Mouse (Mus musculus): ENCODE measurements around the gene Cpa4. TPM values are rescaled to one million over a fixed set of nuclear protein-coding genes. Genes with fewer than 3 reads are reported as not detected.

Gene Cpa4
- polyA plus RNA-seq, 1 experiment: not detected

- no peak for TF ChIP-seq POLR2A (IDR thresholded peaks at IDR 0.05; ENCODE audit: low read depth, low read length)
- TF ChIP-seq CTCF (conservative IDR thresholded peaks at IDR 0.05; ENCODE audit: insufficient read depth, insufficient read length, low read depth, low read length): no peak
- DNase-seq: no peak
- Histone ChIP-seq H3K4me1 (ENCODE audit: control insufficient read depth, insufficient read depth, low read length) (no peaks in the 10 kb centered on the region), H3K4me3 (ENCODE audit: insufficient read depth, low read depth, low read length) (no peak overlapping the region), H3K27ac (ENCODE audit: insufficient read depth, low read depth, low read length) (no peak overlapping the region), H3K27me3 (replicated peaks; ENCODE audit: control insufficient read depth, insufficient read depth, low read length) (no peaks in the 10 kb centered on the region; the same call in 1 of the 2 replicates), H3K36me3 (ENCODE audit: control insufficient read depth, insufficient read depth, low read length) (no peaks in the 10 kb centered on the region)
- 79% methylated on average over 10 of the region's 10 CpGs for WGBS
These were observed 29.9 kb upstream of the Cpa4 start for GRCm38 (mm10) chr6:30538240-30538639.

- no peak overlapping the region for H3K27ac ChIP-seq (ENCODE audit: insufficient read depth, low read depth, low read length)
- H3K4me3 ChIP-seq (ENCODE audit: insufficient read depth, low read depth, low read length): no peak overlapping the region
- WGBS: 71% methylated on average over 5 of the region's 5 CpGs
- no peaks in the 10 kb centered on the region for H3K4me1 ChIP-seq (ENCODE audit: control insufficient read depth, insufficient read depth, low read length)
- no peaks in the 10 kb centered on the region; the same call in 1 of the 2 replicates for H3K27me3 ChIP-seq (replicated peaks; ENCODE audit: control insufficient read depth, insufficient read depth, low read length)
- H3K36me3 ChIP-seq (ENCODE audit: control insufficient read depth, insufficient read depth, low read length): no peaks in the 10 kb centered on the region
- DNase-seq: no peak
- no peak for TF ChIP-seq POLR2A (IDR thresholded peaks at IDR 0.05; ENCODE audit: low read depth, low read length)
- no peak for TF ChIP-seq CTCF (conservative IDR thresholded peaks at IDR 0.05; ENCODE audit: insufficient read depth, insufficient read length, low read depth, low read length)
These were observed 29.4 kb upstream of the Cpa4 start for GRCm38 (mm10) chr6:30538800-30539199.

- DNase-seq: no peak
- TF ChIP-seq CTCF (conservative IDR thresholded peaks at IDR 0.05; ENCODE audit: insufficient read depth, insufficient read length, low read depth, low read length): no peak
- TF ChIP-seq POLR2A (IDR thresholded peaks at IDR 0.05; ENCODE audit: low read depth, low read length): no peak
- WGBS: 76% methylated on average over 11 of the region's 11 CpGs
These were observed 27.0 kb upstream of the Cpa4 start, which contains the start of gene Cpa2 for GRCm38 (mm10) chr6:30541009-30541799. Gene Cpa2 (plus strand): TSS chr6:30541582.

GRCm38 (mm10) chr6:30542277-30542676 lies 25.9 kb upstream of the Cpa4 start:
- no peak overlapping the region for H3K4me3 ChIP-seq (ENCODE audit: insufficient read depth, low read depth, low read length)
- 92% methylated on average over 6 of the region's 6 CpGs for WGBS
- H3K4me1 ChIP-seq (ENCODE audit: control insufficient read depth, insufficient read depth, low read length): no peaks in the 10 kb centered on the region
- no peaks in the 10 kb centered on the region; the same call in none of the 2 replicates for H3K27me3 ChIP-seq (replicated peaks; ENCODE audit: control insufficient read depth, insufficient read depth, low read length)
- H3K36me3 ChIP-seq (ENCODE audit: control insufficient read depth, insufficient read depth, low read length): no peaks in the 10 kb centered on the region
- no peak overlapping the region for H3K27ac ChIP-seq (ENCODE audit: insufficient read depth, low read depth, low read length)
- DNase-seq: no peak
- TF ChIP-seq POLR2A (IDR thresholded peaks at IDR 0.05; ENCODE audit: low read depth, low read length): no peak
- no peak for TF ChIP-seq CTCF (conservative IDR thresholded peaks at IDR 0.05; ENCODE audit: insufficient read depth, insufficient read length, low read depth, low read length)

More at GRCm38 (mm10) chr6:30541009-30541799, 27.0 kb upstream of the Cpa4 start, which contains the start of gene Cpa2:
- no peaks in the 10 kb centered on the region for H3K36me3 ChIP-seq (ENCODE audit: control insufficient read depth, insufficient read depth, low read length)
- H3K4me1 ChIP-seq (ENCODE audit: control insufficient read depth, insufficient read depth, low read length): no peaks in the 10 kb centered on the region
- H3K4me3 ChIP-seq (ENCODE audit: insufficient read depth, low read depth, low read length): no peak within 1 kb of the TSS
- H3K27ac ChIP-seq (ENCODE audit: insufficient read depth, low read depth, low read length): no peak within 1 kb of the TSS
- H3K27me3 ChIP-seq (replicated peaks; ENCODE audit: control insufficient read depth, insufficient read depth, low read length): no peaks in the 10 kb centered on the region; the same call in 1 of the 2 replicates

GRCm38 (mm10) chr6:30543077-30543476 lies 25.1 kb upstream of the Cpa4 start:
- Histone ChIP-seq H3K4me1 (ENCODE audit: control insufficient read depth, insufficient read depth, low read length) (no peaks in the 10 kb centered on the region), H3K4me3 (ENCODE audit: insufficient read depth, low read depth, low read length) (no peak overlapping the region), H3K27me3 (replicated peaks; ENCODE audit: control insufficient read depth, insufficient read depth, low read length) (no peaks in the 10 kb centered on the region; the same call in none of the 2 replicates), H3K27ac (ENCODE audit: insufficient read depth, low read depth, low read length) (no peak overlapping the region), H3K36me3 (ENCODE audit: control insufficient read depth, insufficient read depth, low read length) (no peaks in the 10 kb centered on the region)
- no peak for TF ChIP-seq CTCF (conservative IDR thresholded peaks at IDR 0.05; ENCODE audit: insufficient read depth, insufficient read length, low read depth, low read length)
- 75% methylated on average over 12 of the region's 12 CpGs for WGBS
- DNase-seq: no peak

GRCm38 (mm10) chr6:30543851-30544250 lies 24.3 kb upstream of the Cpa4 start:
- TF ChIP-seq CTCF (conservative IDR thresholded peaks at IDR 0.05; ENCODE audit: insufficient read depth, insufficient read length, low read depth, low read length): no peak
- TF ChIP-seq POLR2A (IDR thresholded peaks at IDR 0.05; ENCODE audit: low read depth, low read length): no peak
- WGBS: 40% methylated on average over 8 of the region's 8 CpGs
- Histone ChIP-seq H3K4me1 (ENCODE audit: control insufficient read depth, insufficient read depth, low read length) (no peaks in the 10 kb centered on the region), H3K27ac (ENCODE audit: insufficient read depth, low read depth, low read length) (no peak overlapping the region), H3K27me3 (replicated peaks; ENCODE audit: control insufficient read depth, insufficient read depth, low read length) (no peaks in the 10 kb centered on the region; the same call in none of the 2 replicates), H3K36me3 (ENCODE audit: control insufficient read depth, insufficient read depth, low read length) (no peaks in the 10 kb centered on the region), H3K4me3 (ENCODE audit: insufficient read depth, low read depth, low read length) (no peak overlapping the region)
- no peak for DNase-seq

- Histone ChIP-seq H3K4me1 (ENCODE audit: control insufficient read depth, insufficient read depth, low read length) (no peaks in the 10 kb centered on the region), H3K27me3 (replicated peaks; ENCODE audit: control insufficient read depth, insufficient read depth, low read length) (no peaks in the 10 kb centered on the region; the same call in none of the 2 replicates), H3K4me3 (ENCODE audit: insufficient read depth, low read depth, low read length) (no peak overlapping the region), H3K27ac (ENCODE audit: insufficient read depth, low read depth, low read length) (no peak overlapping the region), H3K36me3 (ENCODE audit: control insufficient read depth, insufficient read depth, low read length) (no peaks in the 10 kb centered on the region)
- DNase-seq: no peak
- TF ChIP-seq POLR2A (IDR thresholded peaks at IDR 0.05; ENCODE audit: low read depth, low read length): no peak
- no peak for TF ChIP-seq CTCF (conservative IDR thresholded peaks at IDR 0.05; ENCODE audit: insufficient read depth, insufficient read length, low read depth, low read length)
- WGBS: 75% methylated on average over 7 of the region's 7 CpGs
These were observed 22.5 kb upstream of the Cpa4 start for GRCm38 (mm10) chr6:30545689-30546088.
